Mouse (Mus musculus) retina, postnatal 7 days (tissue): ENCODE measurements around the gene Fam189a1.

Experiments
- DNase-seq: peaks from one replicate; pipeline ENCODE4 v3.0.0-alpha.2; 2012; ENCODE audit warnings: low read depth, low spot score

Gene Fam189a1

GRCm38 (mm10) chr7:64950771-64951099, 205.6 kb downstream of the Fam189a1 start:
- DNase-seq: no peak

- peak; percentile 19 for DNase-seq
These were observed 206.2 kb downstream of the Fam189a1 start for GRCm38 (mm10) chr7:64949910-64950770.

- no peak for DNase-seq
These were observed 206.9 kb downstream of the Fam189a1 start for GRCm38 (mm10) chr7:64949465-64949864.

GRCm38 (mm10) chr7:64944686-64945085, 211.7 kb downstream of the Fam189a1 start:
- DNase-seq: no peak

DNA sequence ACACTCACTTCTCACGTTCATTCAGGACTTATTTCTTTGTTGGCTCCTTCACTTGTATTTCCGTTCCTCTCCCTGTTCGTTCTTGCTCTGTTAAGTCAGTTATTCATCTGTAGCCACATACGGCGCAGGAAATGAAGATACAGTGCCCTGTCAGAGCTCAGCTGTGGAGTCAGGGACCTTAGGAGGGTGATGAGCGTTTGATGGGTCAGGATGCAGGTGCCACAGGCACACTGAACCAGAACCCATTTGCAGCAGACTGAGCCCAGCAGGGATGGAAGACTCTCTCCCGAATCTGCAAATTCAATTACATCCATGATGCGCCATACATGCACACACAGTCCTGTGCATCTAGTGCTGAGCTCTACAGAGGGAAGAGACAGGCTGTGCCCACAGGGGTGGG, 212.2 kb downstream of the Fam189a1 start:
- DNase-seq: no peak

DNA sequence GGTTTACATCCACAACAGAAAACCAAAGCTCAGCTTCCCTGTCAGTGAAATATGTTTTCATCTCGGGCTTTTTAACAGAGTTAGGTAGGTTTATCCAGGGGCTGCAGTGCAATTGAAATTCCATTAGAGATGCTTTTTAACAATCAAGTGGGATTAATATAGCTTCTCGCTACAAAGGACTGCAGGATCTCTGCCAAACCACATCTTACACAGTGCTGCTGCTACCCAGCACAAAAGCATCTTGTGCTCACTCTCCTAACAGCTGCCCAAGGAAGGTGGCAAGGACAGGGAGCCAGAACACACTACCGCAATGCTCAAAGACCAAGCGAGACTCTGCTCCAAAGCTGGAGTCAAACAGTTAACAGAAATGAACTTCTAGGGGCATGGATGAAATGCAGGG, 219.4 kb downstream of the Fam189a1 start:
- DNase-seq: no peak

GRCm38 (mm10) chr7:64934115-64934514, 222.3 kb downstream of the Fam189a1 start:
- DNase-seq: no peak

DNA sequence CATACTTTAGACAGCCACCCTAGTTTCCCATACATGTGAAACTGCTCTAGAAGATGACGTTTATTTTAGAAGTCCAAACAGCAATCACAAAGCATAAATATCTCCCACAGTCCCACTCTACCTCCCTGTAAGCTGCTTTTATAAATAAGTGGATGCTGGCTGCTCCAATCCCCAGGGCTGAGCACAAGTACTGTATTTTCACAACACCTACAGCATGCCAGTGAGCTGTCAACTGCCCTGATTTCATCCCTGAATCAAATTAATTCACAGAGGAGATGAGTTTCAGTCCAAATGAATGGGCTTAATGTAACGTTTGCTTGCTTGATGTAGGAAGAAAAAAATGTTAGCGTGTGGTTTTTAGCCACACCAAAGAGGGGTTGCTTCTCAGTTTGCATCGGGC, 225.4 kb downstream of the Fam189a1 start:
- no peak for DNase-seq

GRCm38 (mm10) chr7:64923918-64924317, 232.5 kb downstream of the Fam189a1 start:
- DNase-seq: no peak

- no peak for DNase-seq
These were observed 235.2 kb downstream of the Fam189a1 start for GRCm38 (mm10) chr7:64921189-64921588.

DNA sequence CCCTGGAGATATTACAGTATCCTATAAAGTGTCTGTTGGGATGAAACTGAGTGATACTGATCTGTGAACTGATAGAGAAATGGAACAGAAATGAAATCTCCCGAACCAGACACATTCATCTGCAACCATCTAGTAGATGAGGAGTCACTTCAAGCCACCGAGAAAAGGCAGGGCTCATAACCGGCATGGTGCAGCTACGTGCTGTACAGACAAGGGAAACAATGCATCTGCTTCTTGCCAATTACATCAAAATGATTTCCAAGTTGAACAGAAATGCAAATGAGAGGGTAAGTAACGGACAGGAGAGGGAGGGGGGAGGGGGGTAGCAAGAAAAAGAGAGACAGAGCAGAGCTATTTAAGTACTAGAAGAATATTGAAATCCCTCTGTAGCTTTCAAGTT, 235.6 kb downstream of the Fam189a1 start:
- DNase-seq: no peak

DNA sequence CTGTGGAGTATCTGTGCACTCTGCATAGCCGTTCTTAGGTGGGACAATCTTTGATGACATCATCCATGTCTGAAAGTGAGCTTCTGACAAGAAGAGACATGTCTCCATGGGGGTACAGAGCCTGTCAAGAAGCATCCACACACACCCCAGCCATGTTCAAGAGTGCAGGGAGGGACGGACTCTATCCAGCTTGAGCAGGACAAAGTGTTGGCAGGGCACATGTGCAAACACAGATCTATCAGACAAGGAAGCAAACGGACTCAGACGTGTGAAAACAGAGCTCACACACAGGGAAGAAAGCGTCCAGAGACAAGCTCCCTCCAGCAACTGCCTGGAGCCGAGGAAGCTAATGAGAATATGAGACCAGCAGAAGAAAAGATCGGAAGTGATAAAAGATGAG, 239.7 kb downstream of the Fam189a1 start:
- no peak for DNase-seq

GRCm38 (mm10) chr7:64915121-64915520, 241.2 kb downstream of the Fam189a1 start:
- DNase-seq: no peak

GRCm38 (mm10) chr7:64911945-64912344, 244.4 kb downstream of the Fam189a1 start:
- no peak for DNase-seq

- no peak for DNase-seq
These were observed 246.2 kb downstream of the Fam189a1 start for GRCm38 (mm10) chr7:64910208-64910607.

DNA sequence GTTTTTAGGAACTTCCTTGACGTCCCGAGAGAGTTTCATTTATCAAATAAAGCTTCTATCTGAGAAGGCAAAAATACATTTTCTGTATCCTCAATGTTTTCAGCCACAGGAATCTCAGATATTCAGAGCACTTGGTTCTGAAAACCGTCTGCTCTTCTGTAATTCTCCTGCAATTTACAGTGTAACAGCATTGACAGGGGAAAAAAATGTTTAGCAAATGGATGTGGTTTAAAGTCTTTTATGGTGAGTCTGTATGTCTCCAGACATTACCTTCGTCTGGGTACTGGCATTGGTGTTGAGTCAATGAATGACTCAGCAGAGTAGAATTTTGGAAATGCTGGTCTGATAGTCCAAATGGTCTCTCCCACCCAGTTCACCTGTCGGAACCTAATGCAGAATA, 249.4 kb downstream of the Fam189a1 start:
- no peak for DNase-seq

DNA sequence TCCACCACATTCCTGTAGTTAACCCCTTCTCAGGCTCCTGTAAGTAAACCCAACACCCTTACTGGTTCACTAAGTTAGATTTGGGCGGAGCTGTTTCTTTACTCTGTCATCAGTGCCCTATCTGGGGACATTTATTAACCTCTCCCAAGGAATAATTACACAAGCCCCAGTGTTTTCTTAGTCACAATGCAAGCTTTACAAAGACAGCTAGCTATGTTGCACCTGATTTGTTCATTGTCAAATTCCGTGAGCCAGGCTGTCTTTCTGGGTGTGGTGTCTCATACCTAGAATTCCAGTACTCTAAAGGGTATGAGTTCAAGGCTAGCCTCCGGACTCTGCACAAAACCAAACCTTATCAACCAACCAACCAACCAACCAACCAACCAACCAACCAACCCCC, 250.9 kb downstream of the Fam189a1 start:
- no peak for DNase-seq

GRCm38 (mm10) chr7:64900249-64900648, 256.1 kb downstream of the Fam189a1 start:
- DNase-seq: no peak

DNA sequence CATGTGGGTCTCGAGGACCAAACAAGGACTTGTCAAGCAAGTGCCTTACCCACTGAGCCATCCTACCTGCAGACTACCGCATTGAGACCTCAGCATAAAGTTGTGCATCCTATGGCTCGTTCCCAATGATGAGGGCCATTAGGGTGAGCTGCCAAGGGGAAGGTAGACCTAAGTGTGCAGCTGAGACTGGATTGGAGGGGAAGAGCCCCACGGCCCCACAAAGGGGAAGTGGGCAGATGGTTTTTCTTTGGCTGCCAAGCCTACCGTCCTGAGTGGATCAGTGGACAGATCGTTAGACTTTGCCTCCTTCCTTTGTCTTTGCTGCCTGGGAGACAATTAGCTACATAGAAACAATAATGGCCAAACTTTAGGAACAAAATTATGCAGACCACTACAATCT, 259.8 kb downstream of the Fam189a1 start:
- DNase-seq: no peak

- DNase-seq: no peak
These were observed 260.7 kb downstream of the Fam189a1 start for GRCm38 (mm10) chr7:64895685-64896101.

GRCm38 (mm10) chr7:64891139-64891538, 265.2 kb downstream of the Fam189a1 start:
- DNase-seq: no peak

GRCm38 (mm10) chr7:64889919-64890318, 266.5 kb downstream of the Fam189a1 start:
- no peak for DNase-seq

DNA sequence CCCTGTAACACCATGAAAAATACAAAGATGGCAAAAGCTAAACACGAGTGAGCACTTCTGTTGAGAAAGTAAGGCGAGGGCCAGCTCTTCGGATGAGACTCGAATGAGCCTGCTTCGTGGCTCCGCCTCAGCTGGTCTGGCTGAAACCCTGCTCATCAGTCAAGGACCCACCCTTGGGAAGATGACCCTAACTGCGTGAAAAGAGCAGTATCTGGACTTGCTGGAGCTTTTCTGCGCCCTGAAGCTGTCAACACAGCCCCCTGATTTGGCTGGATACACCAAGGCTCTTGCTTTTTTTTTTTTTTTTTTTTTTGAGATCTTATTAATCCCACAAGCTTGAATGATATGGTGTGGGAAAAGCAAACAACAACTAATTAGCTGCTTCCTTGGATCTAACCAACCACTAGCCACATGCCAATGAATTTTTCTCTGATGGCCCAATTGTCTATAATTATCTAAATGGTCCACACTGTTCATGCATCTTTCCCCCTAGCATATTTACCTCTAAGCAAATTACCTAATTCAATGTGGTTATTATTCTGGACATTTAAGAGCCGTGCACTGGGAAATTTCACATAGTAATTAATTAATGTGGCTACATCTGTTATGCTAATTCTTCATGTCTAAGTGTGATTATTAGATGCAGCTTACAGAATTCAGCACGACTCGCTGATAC, 272.0 kb downstream of the Fam189a1 start:
- no peak for DNase-seq
